Mouse (Mus musculus): ENCODE data around the gene Vmn2r90.
"Not testable (repeated sequence)": the region's sequence is repeated elsewhere in the genome, so short reads cannot be mapped to it uniquely, and the experiment has no call there.

Gene Vmn2r90

DNA sequence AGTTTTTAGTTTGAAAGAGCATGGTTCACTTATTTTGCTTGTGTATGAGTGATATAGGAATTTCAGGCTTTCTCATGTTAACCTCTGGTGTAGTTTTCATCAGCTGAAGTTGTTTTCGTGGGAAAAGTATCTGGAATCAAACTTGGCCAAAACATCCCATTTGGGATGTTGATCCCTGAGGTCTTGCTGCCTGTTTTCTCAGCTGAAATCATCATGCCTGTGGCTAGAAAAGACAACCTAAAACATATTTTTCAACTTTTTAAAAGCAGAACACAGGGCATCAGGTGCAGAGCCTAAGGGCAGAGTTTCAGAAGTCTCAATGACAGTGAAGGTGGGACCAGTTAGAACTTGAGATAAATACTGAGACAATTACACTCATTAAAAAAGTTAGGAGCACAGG is at the start of gene Vmn2r90:
TSS of gene Vmn2r90 (plus strand) at position 301 of the 400 bp plus-strand sequence.
- DNase-seq (ENCODE audit: extremely low spot score, low read depth, low spot score): no peak

DNA sequence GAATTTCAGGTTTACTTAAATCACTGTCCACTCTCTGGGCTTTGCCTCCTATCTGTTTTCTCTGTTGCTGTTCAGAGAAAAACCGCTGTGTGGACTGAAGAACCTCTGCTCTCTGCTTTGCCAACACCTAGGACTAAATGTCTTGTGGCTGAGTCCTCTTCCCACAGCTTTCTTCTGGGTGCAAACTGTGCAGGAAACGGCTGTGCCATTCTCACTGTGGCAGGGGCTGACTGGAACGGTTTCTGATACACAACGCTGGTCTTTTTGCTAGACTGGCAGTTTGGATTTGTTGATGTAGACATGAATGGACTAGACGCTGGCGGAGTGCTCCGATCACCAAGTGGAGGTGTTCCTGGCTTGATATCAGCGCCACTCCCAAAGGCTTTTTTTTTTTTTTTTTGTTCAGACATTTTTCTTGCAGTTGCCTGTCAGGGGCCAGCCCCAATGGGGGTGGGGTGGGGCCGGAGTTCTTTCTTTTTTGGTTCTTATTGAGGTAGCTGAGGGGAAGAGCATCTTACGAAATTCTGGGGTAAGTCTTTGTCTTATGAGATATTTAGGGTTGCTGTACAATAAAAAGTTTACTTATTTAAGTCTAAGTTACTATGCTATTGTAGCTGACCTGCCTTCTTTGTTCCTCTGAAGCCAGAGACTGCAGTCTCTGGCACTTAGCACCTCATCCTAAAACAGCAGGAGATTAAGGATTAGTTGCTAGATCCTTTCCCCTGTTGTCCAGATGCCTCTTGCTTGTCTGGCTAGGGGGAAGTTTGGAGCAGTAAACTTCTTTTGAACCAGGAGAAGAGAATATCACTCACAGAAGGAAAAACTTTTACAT is 48.3 kb upstream of the Vmn2r90 start:
- DNase-seq (ENCODE audit: extremely low spot score, low read depth, low spot score): no peak

DNA sequence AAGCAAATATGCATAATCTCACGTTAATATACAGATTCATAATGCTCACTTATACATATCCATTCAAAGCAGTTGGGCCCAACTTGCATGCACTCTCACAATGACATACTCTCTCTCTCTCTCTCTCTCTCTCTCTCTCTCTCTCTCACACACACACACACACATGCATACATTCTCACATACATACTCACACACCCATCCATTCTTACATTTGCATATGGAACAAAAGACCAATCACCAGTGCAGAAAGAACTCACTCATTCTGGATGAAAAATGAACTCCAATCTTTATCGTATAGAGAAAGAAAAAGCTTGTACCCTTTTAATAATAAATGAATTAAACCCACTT is 47.7 kb upstream of the Vmn2r90 start:
- no peak for DNase-seq (ENCODE audit: extremely low spot score, low read depth, low spot score)

DNA sequence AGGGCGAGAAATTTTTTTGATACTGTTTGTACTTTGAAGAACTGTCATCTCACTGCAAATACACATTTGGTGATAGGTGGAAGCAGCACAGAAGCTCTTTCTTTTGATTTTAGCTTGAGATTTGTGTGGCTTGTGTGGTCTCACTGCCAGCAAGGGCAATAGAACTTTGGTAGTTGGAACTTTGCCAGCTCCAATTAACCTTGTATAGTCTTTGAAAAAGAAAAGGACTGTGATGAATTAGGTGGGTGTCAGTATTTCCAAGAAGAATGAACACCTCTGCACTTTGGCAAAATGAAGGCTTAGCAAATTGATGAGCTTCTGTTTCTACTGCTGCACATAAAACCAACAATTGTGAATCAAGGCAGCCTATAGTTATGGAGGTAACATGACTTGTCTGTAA is 24.8 kb upstream of the Vmn2r90 start:
- no peak for DNase-seq (ENCODE audit: extremely low spot score, low read depth, low spot score)

DNA sequence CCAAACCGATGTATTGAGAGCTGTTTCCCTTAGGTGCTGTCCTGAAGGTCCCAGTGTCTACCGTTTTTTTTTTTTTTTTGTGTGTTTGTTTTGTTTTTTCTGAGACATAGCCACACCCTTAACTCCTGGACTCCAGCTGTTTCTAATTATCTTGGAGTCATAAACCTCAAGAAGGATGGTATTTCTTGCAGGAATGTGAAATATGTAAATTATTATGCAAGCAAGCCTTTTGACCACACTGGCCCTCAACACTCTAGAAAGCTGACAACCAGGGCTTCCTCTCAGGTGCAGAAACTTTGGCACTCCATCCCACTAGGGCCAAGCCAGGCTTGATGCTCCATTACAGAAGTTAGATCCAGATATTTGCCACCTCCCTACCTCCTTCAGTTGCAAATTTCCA is 12.9 kb upstream of the Vmn2r90 start:
- no peak for DNase-seq (ENCODE audit: extremely low spot score, low read depth, low spot score)

- not testable (repeated sequence) for DNase-seq (ENCODE audit: extremely low spot score, low read depth, low spot score)
These were observed 28.8 kb downstream of the Vmn2r90 start for GRCm38 (mm10) chr17:17732396-17732795.

- no peak for DNase-seq (ENCODE audit: extremely low spot score, low read depth, low spot score)
These were observed 35.1 kb downstream of the Vmn2r90 start for GRCm38 (mm10) chr17:17738635-17739034.

DNA sequence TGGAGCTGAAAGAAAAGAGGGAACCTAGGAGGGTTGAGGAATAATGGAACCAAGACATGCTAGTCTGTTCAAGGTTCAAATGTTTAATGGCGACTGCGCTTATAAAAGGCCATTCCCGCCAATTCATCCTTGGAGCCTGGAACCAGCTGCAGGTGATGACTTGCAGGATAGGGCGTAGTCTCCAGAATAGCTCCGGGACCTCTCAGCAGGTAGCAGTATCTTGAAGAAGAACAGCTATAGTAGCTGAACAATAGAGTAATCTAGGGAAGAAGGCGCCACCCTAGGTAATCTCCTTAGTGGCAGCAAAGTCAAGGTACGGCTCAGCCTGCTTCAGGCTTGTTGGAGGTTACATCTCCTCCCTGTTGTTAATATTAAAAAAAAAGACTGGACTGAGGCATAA is 35.8 kb downstream of the Vmn2r90 start:
- not testable (repeated sequence) for DNase-seq (ENCODE audit: extremely low spot score, low read depth, low spot score)

DNA sequence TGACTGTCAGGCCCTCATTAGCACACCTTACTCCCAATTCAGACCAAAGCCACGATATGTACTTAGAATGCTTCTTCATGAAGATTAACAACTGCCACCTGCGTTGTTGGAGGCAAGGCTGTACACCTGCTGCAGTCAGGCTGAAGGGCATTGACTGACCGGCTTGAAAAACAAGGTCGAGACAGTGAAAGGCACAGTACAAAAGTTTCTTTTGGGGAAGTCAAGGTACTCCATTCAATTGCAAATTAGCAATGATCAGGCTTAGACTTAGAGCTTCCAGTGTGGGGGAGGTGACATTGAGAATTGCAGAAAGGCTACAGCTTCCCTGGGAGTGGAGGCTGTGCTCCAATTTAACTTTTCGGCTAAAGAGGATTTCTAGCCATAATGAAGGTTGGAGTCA is 36.4 kb downstream of the Vmn2r90 start:
- not testable (repeated sequence) for DNase-seq (ENCODE audit: extremely low spot score, low read depth, low spot score)

DNA sequence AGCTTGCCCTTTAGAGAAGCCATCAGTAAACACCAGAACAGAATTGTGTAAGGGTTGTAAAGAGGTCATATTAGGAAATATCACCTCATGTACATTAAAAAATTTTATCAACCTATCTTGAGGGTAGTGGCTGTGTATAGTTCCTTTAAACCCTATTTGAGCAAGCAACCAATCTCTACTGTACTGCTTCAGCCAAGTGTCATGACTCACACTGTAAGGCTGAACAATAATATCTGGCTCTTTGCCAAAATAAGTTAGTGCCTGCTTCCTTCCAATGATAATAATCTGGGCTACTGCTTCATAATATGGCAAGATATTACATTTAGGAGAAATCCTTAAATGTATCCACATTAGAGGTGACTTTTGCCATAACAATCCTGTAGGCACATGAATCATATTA is 38.0 kb downstream of the Vmn2r90 start:
- DNase-seq (ENCODE audit: extremely low spot score, low read depth, low spot score): not testable (repeated sequence)

- DNase-seq (ENCODE audit: extremely low spot score, low read depth, low spot score): peak; percentile 33
These were observed 45.8 kb downstream of the Vmn2r90 start for GRCm38 (mm10) chr17:17749371-17749770.

- no peak for DNase-seq (ENCODE audit: extremely low spot score, low read depth, low spot score)
These were observed 59.2 kb downstream of the Vmn2r90 start for GRCm38 (mm10) chr17:17762614-17763293.

GRCm38 (mm10) chr17:17764206-17764605 is 60.7 kb downstream of the Vmn2r90 start:
- DNase-seq (ENCODE audit: extremely low spot score, low read depth, low spot score): no peak

- DNase-seq (ENCODE audit: extremely low spot score, low read depth, low spot score): peak; percentile 80
These were observed 62.9 kb downstream of the Vmn2r90 start for GRCm38 (mm10) chr17:17766481-17766880.
